Mouse (Mus musculus): ENCODE results near the gene Fryl. TPM values are rescaled to one million over a fixed set of nuclear protein-coding genes. Genes with fewer than 3 reads are reported as not detected.

The Fryl gene
- polyA plus RNA-seq, 1 experiment from 2014 or later, result 46.2 TPM

DNA sequence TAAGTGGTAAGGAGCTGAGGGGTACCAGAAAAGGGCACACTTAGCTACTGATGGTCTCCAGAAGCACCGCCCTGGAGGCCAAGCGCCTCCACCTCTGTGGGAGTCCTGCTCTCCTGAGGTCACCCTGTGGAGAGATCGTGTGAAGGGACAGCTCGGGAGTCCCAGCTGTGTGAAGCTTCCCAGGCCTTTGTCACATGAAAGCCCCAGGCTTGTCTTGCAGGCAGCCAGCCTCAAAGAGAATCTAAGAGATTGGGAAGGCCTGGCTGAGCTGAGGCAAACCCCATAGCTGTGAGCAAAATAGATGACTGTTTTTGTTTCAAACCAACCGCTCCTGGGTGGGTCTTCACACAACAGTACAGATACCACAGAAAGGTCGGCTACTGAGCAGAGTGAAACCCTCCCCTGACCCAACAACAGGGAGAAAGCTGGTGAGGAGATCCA, 19.5 kb downstream of the Fryl start:
- no peak for ATAC-seq (ENCODE audit: insufficient read depth)

DNA sequence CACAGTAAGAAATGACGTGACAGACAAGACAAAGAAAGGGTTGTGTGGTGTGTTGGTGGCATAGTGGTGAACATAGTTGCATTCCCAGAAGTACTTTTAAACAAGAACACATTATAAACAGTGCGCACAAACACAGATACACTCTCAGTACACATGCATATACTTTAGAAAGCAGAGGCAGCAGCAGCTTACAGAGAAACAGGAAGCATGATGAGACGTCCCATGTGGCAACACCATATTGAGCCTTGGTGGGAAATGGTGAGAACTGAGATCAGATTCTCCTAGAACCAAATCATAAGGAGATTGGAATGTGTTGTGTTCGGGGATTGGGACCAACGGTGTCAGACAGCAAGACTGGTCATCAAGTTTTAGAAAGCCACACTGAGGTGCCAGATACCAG, 21.2 kb downstream of the Fryl start:
- Histone ChIP-seq H3K36me3 (replicated peaks) (no peaks in the 10 kb centered on the region), H3K27ac (replicated peaks) (no peak overlapping the region), H3K4me2 (no peak overlapping the region), H3K4me1 (replicated peaks) (peaks cover 32% of the 10 kb centered on the region), H3K27me3 (no peaks in the 10 kb centered on the region), H3K9ac (no peak overlapping the region), H3K9me3 (replicated peaks) (no peaks in the 10 kb centered on the region), H3K4me3 (replicated peaks) (no peak overlapping the region)
- WGBS (ENCODE audit: insufficient replicate concordance), result 72% methylated on average over 5 of the region's 5 CpGs
- no peak for ATAC-seq (ENCODE audit: insufficient read depth)

More for the DNA sequence above, 19.5 kb downstream of the Fryl start:
- 48% methylated on average over 6 of the region's 6 CpGs for WGBS (ENCODE audit: insufficient replicate concordance)
- Histone ChIP-seq H3K9ac (no peak overlapping the region), H3K27me3 (no peaks in the 10 kb centered on the region), H3K4me3 (replicated peaks) (no peak overlapping the region), H3K4me2 (no peak overlapping the region), H3K27ac (replicated peaks) (no peak overlapping the region), H3K9me3 (replicated peaks) (no peaks in the 10 kb centered on the region), H3K36me3 (replicated peaks) (no peaks in the 10 kb centered on the region), H3K4me1 (replicated peaks) (peaks cover 29% of the 10 kb centered on the region)

DNA sequence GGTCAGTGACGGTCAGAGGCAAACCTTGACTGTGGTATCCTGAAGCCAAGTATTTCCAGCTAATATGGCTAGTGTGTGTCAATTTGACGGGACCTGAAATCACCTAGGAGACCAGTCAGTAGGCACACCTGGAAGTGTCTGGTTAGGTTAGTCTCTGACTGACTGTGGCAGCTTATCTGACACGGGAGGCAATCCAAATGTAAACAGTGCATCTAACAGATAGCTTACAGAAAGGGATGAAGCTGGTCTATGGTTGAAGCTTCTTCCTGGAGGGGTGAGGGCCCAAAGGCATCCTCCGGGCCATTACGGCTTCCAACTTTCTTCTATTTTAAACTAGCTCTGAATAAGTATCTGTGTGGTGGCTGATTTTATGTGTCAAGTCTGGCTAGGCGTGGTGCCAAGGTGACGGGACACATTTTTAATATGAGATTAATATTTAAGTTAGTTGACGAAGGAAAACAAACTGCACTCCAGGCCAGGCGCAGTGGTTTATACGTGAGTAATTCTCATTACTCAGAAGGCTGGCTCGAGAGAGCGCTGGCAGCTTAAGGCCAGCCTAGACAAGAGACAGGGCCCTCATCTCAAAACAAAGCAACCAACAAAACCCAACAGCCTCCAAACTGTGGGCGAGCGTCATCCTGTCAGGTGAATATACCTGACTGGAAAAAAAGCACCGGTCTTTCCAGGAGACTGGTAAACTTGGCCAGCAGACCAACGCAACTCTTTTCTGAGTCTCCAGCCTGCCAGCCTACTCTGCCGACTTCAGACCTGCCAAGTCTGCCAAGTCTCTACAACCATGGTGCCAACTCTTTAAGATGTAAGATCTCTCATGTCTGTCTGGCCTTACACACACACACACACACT, 23.2 kb downstream of the Fryl start:
- ATAC-seq (ENCODE audit: insufficient read depth), result no peak
- Histone ChIP-seq H3K36me3 (replicated peaks) (no peaks in the 10 kb centered on the region), H3K27me3 (no peaks in the 10 kb centered on the region), H3K9me3 (replicated peaks) (no peaks in the 10 kb centered on the region), H3K4me3 (replicated peaks) (no peak overlapping the region), H3K4me2 (no peak overlapping the region), H3K9ac (no peak overlapping the region), H3K4me1 (replicated peaks) (peaks cover 49% of the 10 kb centered on the region), H3K27ac (replicated peaks) (no peak overlapping the region)
- WGBS (ENCODE audit: insufficient replicate concordance), result 69% methylated on average over 17 of the region's 17 CpGs

DNA sequence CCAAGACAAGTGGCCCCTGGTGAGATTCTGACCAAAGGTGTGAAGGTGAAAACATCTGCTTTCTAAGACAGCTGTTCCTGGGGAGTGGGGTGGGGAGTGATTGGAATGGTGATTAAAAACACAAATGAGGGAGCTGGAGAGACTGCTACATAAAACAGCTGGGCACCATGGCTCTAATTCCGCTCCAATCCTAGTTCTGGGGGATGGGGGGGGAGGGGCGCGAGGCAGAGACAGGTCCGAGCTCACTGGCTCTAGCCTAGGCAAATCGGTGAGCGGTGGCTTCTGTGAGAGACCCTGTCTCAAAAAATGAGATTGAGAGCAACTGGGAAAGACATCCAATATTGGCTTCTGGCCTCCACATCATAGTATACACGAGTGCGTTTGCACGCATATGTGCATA, 24.2 kb downstream of the Fryl start:
- Histone ChIP-seq H3K27ac (replicated peaks) (no peak overlapping the region), H3K4me2 (no peak overlapping the region), H3K9ac (no peak overlapping the region), H3K9me3 (replicated peaks) (no peaks in the 10 kb centered on the region), H3K36me3 (replicated peaks) (no peaks in the 10 kb centered on the region), H3K4me1 (replicated peaks) (peaks cover 50% of the 10 kb centered on the region), H3K27me3 (no peaks in the 10 kb centered on the region), H3K4me3 (replicated peaks) (no peak overlapping the region)
- ATAC-seq (ENCODE audit: insufficient read depth), result no peak
- 48% methylated on average over 9 of the region's 9 CpGs for WGBS (ENCODE audit: insufficient replicate concordance)

DNA sequence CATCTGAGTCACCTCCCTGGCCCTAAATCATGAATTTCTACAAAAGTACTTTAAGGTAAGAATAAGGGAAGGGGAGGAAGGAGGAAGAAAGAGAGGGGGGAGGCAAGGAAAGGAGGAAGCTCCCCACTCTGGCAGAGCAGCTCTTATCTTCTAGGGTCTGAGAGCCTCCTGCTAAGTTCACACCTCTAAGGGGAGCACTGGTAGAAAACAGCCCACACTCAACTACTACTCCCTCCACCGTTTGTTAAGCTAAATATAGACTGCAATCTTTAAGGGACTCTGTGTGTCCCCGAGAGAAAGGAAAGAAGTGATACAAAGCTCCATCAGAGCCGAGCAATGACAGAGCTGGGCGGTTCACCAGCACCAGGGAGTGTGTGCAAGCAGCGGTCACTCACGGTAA, 24.6 kb downstream of the Fryl start:
- ATAC-seq (ENCODE audit: insufficient read depth), result no peak
- WGBS (ENCODE audit: insufficient replicate concordance), result 16% methylated on average over 6 of the region's 6 CpGs
- no peak overlapping the region for H3K27ac ChIP-seq (replicated peaks)
- H3K9ac ChIP-seq, result no peak overlapping the region
- no peaks in the 10 kb centered on the region for H3K36me3 ChIP-seq (replicated peaks)
- H3K9me3 ChIP-seq (replicated peaks), result no peaks in the 10 kb centered on the region
- peaks cover 50% of the 10 kb centered on the region for H3K4me1 ChIP-seq (replicated peaks)
- no peaks in the 10 kb centered on the region for H3K27me3 ChIP-seq
- no peak overlapping the region for H3K4me3 ChIP-seq (replicated peaks)
- H3K4me2 ChIP-seq, result no peak overlapping the region

DNA sequence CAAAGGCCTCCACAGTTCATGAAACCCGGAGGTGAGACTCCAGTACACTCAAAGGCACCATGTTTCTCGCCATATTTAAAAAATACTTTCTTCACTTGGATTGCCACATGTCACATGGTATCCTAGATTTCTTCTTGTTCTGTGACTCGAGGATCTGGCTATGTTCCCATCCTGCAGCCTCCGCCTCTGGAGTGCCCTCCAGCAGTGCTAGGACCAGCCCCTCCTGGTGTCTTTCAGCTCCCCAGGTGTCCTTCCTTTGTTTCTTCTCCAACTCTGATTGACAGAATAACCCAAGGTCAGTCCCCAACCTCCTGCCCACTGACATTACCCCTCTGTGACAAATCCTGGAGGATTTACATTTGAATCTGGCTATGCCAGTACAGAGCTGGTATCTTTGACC, 26.2 kb downstream of the Fryl start:
- Histone ChIP-seq H3K4me3 (replicated peaks) (no peak overlapping the region), H3K36me3 (replicated peaks) (no peaks in the 10 kb centered on the region), H3K27me3 (no peaks in the 10 kb centered on the region), H3K4me1 (replicated peaks) (peaks cover 49% of the 10 kb centered on the region), H3K4me2 (no peak overlapping the region), H3K27ac (replicated peaks) (no peak overlapping the region), H3K9me3 (replicated peaks) (no peaks in the 10 kb centered on the region), H3K9ac (no peak overlapping the region)
- WGBS (ENCODE audit: insufficient replicate concordance), result 63% methylated on average over 4 of the region's 4 CpGs
- ATAC-seq (ENCODE audit: insufficient read depth), result no peak

DNA sequence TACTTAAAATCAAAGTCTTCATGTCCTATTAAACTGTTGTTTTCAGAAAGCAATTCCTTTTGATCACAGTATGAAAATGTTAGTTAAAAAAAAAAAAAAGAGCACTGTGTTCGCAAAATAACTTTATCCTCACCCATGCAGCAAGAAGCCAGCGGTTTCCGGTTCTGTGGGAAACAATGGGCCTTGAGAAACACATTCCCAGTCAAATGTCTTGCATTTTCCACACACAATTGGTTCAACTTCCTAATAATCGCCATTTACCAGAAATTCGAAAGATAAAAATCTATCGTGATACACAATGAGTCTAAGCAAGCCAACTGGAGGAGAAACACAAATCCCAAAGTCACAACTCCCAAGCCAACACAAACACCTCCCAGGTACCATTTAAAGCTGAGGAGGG, 27.0 kb downstream of the Fryl start:
- 55% methylated on average over 6 of the region's 6 CpGs for WGBS (ENCODE audit: insufficient replicate concordance)
- no peaks in the 10 kb centered on the region for H3K9me3 ChIP-seq (replicated peaks)
- no peak overlapping the region for H3K4me3 ChIP-seq (replicated peaks)
- H3K9ac ChIP-seq, result no peak overlapping the region
- no peak overlapping the region for H3K4me2 ChIP-seq
- H3K4me1 ChIP-seq (replicated peaks), result peaks cover 49% of the 10 kb centered on the region
- no peak overlapping the region for H3K27ac ChIP-seq (replicated peaks)
- H3K36me3 ChIP-seq (replicated peaks), result no peaks in the 10 kb centered on the region
- no peaks in the 10 kb centered on the region for H3K27me3 ChIP-seq
- ATAC-seq (ENCODE audit: insufficient read depth), result no peak

DNA sequence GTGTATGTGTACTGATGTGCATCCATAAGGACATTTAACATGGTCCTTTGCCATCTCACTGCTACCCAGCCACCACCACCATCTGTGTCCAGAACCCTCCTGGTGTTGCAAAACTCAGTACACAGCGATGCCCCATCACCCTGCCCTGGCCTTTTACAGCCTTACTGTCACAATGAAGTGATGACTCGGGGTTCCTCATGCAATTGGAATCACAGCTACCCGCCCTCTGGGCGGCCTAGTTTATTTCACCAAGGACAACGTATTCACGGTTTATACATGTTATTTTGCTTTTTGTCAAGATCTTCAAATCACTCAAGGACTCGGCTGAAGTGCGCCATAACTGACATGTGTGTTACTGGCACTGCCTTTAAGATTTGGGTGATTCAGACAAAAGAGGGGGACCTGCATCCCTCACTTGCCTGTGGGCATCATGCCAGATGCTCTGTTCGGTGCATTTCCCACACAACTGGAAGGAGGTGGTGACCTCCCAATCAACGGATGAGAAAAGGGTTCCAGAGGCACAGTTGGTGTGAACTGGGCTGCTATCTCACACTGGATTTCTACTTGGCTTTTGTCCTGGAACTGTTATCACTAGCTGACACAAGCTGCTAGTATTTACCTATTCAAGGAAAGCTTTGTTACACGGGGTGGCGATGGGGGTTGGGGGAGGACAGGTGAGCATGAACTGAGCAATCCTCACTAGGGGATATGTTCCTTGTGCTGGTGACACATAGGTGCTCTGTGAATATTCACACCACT, 27.9 kb downstream of the Fryl start:
- Histone ChIP-seq H3K36me3 (replicated peaks) (no peaks in the 10 kb centered on the region), H3K9me3 (replicated peaks) (no peaks in the 10 kb centered on the region), H3K4me2 (no peak overlapping the region), H3K4me1 (replicated peaks) (peaks cover 47% of the 10 kb centered on the region), H3K27ac (replicated peaks) (no peak overlapping the region), H3K27me3 (no peaks in the 10 kb centered on the region), H3K4me3 (replicated peaks) (no peak overlapping the region), H3K9ac (no peak overlapping the region)
- ATAC-seq (ENCODE audit: insufficient read depth), result no peak; the same call in 1 of the 2 replicates
- 61% methylated on average over 12 of the region's 12 CpGs for WGBS (ENCODE audit: insufficient replicate concordance)

DNA sequence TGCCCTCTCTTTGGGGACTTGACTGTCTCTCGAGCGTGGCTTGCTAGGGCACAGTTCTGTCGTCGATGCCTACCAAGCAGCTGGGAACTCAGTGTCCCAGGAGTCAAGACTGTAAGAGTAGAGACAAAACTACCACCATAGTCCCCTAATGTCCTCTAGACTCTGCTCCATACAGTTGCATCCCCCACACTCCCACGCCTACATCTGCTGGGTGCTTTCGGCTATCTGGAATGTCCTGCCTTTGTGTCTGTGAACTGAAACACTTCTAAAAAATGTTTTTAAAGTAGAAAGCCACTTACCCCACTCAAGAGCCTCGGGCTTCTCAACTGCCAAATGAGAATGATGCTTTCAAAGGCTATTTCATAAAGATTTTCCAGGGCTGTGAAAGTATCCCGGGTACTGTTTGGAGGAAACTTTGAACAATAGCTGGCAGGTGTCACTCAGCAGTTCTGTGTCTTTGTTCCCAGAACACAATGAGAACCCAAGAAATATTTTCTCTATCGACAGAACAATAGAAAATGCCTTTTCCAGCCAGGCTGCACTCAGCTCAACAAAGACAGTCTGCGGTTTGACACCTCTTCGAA, 28.8 kb downstream of the Fryl start:
- no peak overlapping the region for H3K27ac ChIP-seq (replicated peaks)
- 72% methylated on average over 11 of the region's 11 CpGs for WGBS (ENCODE audit: insufficient replicate concordance)
- H3K36me3 ChIP-seq (replicated peaks), result no peaks in the 10 kb centered on the region

DNA sequence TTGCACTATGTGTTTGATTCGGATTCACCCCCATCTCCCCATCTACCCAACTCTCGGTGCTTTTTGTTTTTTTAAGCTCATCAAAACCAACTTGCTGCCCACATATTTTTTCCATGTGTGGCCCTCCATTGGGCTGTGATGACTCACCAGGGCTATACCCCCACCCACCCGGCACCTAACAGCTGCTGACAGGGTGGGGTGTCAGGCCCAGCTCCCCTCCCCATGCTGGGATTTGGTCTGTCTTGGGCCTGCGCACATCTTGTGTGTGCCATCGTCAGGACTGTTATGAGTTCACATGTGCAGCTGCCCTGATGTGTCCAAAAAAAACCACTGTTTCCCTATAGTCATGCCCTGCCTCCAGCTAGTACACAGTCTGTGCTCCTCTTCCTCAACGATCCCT, 33.4 kb downstream of the Fryl start:
- WGBS (ENCODE audit: insufficient replicate concordance), result 73% methylated on average over 6 of the region's 6 CpGs
- H3K4me2 ChIP-seq, result no peak overlapping the region
- ATAC-seq (ENCODE audit: insufficient read depth), result no peak
- peaks cover 4% of the 10 kb centered on the region for H3K36me3 ChIP-seq (replicated peaks)
- H3K27ac ChIP-seq (replicated peaks), result no peak overlapping the region
- H3K27me3 ChIP-seq, result no peaks in the 10 kb centered on the region
- H3K4me1 ChIP-seq (replicated peaks), result 0 out of 2 replicates have a peak, but pooled peaks cover 3% of the 10 kb centered on the region
- H3K9me3 ChIP-seq (replicated peaks), result no peaks in the 10 kb centered on the region
- H3K4me3 ChIP-seq (replicated peaks), result no peak overlapping the region
- no peak overlapping the region for H3K9ac ChIP-seq

More for the DNA sequence above, 28.8 kb downstream of the Fryl start:
- H3K9ac ChIP-seq, result no peak overlapping the region
- no peak overlapping the region for H3K4me2 ChIP-seq
- ATAC-seq (ENCODE audit: insufficient read depth), result no peak
- peaks cover 39% of the 10 kb centered on the region for H3K4me1 ChIP-seq (replicated peaks)
- H3K27me3 ChIP-seq, result no peaks in the 10 kb centered on the region
- H3K9me3 ChIP-seq (replicated peaks), result no peaks in the 10 kb centered on the region
- H3K4me3 ChIP-seq (replicated peaks), result no peak overlapping the region

DNA sequence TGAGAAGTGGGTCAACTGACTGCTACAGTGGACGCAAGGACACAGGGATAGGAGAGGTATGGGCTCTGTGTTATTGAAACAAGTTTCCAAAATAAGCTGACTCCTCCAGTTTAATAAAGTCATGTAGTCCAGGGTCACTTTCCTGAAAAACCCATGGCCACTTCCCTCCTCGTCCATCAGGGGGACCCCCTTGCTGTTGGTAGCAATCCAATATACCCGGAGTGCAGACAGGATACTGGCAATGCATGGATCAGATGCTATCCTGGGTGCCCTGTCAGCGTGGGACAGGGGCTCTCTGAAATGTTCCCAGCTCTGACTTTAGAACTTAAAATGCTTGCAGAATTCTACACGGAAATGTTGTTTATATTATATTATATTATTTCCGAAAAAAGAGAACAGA, 34.0 kb downstream of the Fryl start:
- no peak overlapping the region for H3K4me2 ChIP-seq
- ATAC-seq (ENCODE audit: insufficient read depth), result no peak
- H3K27me3 ChIP-seq, result no peaks in the 10 kb centered on the region
- H3K27ac ChIP-seq (replicated peaks), result no peak overlapping the region
- 0 out of 2 replicates have a peak, but pooled peaks cover 5% of the 10 kb centered on the region for H3K4me1 ChIP-seq (replicated peaks)
- H3K4me3 ChIP-seq (replicated peaks), result no peak overlapping the region
- no peak overlapping the region for H3K9ac ChIP-seq
- WGBS (ENCODE audit: insufficient replicate concordance), result 55% methylated on average over 6 of the region's 6 CpGs
- H3K36me3 ChIP-seq (replicated peaks), result peaks cover 4% of the 10 kb centered on the region
- no peaks in the 10 kb centered on the region for H3K9me3 ChIP-seq (replicated peaks)
